Mouse (Mus musculus) left cerebral cortex, adult 9 months (tissue): ENCODE measurements around the gene Gnb5.

Experiments used
- DNase-seq, 2 experiments: peaks; one replicate each; pipeline ENCODE4 v3.0.0; 2022; ENCODE audit warnings: low spot score in 2 of 2

Gene Gnb5

DNA sequence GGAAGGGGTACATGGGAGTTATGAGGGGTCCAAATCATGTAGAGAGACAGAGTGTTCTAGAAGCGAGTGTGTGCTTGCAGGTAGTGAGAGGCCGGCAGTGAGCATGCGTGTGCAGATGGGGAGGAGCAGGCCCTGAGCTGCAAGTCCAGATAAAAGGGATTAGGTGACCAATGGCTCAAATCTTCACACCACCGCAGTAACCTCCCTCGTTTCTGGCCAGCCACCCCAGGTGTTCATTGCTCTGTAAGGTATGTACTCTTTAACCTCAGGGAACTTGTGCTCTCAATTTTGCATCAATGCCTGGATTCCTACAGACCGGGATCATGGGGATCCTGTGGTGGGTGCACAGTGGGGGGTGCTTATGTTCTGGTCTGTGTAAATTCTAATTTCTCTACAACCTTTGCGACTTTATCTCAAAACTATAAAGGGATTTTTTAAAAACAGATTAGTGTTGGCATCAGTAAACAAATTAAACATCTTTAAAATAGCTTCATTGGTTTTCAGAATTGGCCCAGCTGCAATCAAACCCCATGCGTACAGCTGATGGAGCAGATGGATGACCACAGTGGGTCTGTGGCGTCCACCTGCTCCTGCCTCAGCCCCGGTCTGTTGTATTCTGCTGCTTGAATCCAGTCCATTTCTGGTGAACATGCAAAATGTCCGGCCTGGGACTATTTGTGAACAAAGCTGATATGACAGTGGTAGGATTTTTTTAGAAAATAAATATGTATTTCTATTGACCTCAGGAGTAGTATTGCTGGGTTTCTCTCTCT, at the start of gene Gnb5:
Gene Gnb5, plus strand, starts transcription at position 163 of the 773 bp plus-strand sequence.
- no peak for DNase-seq

DNA sequence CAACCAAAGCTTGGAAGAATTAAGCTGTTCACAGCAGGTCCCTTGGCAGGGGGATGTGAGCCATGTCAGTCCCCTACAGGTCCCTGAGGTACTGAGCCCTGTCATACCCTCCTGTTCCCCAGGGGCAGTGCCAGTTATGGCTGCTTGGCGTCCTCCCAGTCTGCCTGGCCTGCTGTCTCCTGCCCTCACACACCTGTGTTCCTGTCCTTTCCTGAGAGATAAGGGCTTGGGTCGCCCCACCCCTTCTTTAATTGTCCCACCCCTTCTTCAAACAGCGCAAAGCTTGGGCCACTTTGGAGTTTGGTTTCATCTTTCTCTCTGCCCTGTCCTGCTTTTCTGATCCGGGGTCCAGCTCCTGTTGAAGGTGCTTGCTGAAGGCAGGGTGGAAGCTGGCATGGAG, 47.3 kb upstream of the Gnb5 start:
- DNase-seq: no peak

GRCm38 (mm10) chr9:75259656-75260055, 46.4 kb upstream of the Gnb5 start:
- DNase-seq: no peak

- DNase-seq: no peak
Measured at GRCm38 (mm10) chr9:75261332-75261872, 44.7 kb upstream of the Gnb5 start.

GRCm38 (mm10) chr9:75262235-75262826, 43.8 kb upstream of the Gnb5 start:
- peak in 1 of 2 experiments; percentile 70 for DNase-seq

GRCm38 (mm10) chr9:75264008-75264718, 41.9 kb upstream of the Gnb5 start:
- no peak for DNase-seq

DNA sequence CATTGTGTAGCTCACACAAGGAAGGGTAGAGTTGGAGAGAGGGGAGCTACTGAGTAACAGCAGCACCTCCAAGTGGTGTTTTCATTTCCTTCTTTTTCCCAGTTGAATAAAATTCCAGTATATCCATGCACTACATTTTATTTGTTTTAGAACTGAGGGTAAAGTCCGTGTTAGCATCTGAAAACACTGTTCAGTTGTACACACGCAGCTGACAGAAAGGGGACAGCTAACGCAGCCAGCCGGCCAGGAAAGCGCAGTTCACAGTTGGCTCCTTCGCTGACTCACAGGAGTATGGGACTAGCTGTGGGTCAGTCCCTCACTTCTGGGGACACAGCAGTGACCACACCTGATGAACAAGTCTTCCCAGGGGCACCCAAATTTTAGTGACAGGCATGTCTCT, 38.9 kb upstream of the Gnb5 start:
- no peak for DNase-seq

DNA sequence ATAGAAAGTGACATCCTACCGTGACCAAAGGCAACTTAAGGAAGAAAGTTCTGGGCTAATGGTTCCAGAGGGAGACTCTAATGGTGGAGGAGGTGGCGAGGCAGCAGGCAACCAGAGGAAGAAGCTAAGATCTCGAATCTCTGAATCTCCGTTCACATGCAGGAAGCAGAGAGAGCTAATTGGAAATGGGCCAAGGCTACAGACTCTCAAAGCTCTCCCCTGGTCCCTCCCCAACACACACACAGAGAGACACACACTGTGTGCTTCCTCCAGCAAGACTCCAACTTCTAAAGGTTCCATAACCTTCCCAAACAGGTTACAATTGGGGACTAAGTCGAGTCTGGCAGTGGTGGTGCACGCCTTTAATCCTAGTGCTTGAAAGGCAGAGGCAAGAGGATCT, 35.7 kb upstream of the Gnb5 start:
- DNase-seq: no peak

DNA sequence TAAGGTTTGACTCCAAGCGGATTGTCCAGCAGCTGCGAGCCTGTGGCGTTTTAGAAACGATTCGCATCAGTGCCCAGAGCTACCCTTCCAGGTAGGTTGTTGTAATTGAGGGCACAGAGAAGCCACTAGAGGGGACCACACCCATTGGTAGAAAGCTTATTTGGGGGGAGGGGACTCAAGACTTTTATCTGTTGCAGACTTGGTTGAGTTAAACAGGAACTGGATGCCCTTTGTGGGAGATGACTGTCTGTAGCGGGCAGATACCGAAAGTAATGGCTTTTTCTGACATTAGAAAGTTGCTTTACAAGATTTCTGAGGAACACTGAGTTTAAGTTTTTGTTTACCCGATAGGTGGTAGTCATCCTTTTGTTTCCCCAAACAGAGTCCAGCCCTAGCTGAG, 34.5 kb upstream of the Gnb5 start:
- no peak for DNase-seq

DNA sequence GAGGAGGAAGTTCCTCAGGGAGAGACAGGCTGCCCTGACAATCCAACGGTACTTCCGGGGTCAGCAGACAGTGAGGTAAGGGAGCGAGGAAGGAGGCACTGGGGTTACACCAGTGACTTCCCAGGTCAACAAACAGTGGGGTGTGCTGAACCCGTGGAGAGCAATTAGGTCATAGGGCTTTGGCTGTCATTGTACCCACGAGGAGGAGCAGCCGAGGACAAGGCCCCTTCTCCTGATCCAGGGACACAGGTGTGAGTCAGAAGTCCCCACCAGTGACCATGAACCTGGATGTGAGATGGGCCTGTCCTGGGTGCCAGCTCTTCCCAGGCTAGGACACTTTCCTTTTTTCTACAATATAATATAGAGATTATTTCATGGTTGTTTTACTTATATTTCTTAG, 32.4 kb upstream of the Gnb5 start:
- no peak for DNase-seq

GRCm38 (mm10) chr9:75274486-75274885, 31.6 kb upstream of the Gnb5 start:
- DNase-seq: no peak

DNA sequence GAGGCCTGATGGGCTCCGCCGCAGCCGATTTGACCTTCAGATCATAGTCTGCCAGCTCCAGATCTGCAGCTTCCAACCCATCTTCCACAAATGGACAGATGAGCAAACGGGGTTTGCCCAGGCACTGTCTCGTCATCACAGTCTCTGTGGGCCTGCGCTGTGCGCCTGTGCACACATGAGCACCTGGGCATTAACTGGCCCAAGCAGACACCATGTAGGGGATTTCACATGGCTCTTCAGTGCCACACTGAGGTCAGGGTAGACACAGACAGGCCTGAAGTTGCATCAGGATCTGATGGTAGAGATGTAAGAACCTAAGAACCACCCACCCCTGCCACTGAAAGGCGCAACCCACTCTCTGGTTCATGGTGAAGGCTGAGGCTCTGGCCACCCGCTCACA, 31.0 kb upstream of the Gnb5 start:
- no peak for DNase-seq

DNA sequence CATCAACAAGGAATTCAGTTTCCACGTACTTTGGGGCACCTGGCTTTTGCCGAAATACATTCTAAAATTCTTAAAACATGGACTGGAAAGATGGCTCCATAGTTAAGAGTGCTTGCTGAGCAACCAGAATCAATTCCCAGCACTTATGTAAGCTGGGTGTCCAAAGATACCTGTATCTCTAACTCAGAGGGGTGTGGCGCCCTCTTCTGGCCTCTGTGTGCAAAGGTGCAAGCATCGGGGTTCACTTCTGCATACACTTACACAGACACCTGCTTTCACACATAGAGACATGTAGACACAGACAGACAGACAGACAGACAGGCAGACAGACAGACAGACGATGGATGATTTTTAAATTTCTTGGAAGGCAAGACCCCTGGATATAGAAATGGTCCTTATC, 25.3 kb upstream of the Gnb5 start:
- peak in 1 of 2 experiments; percentile 59 for DNase-seq

- no peak for DNase-seq
Measured at GRCm38 (mm10) chr9:75282179-75282578, 23.9 kb upstream of the Gnb5 start.

DNA sequence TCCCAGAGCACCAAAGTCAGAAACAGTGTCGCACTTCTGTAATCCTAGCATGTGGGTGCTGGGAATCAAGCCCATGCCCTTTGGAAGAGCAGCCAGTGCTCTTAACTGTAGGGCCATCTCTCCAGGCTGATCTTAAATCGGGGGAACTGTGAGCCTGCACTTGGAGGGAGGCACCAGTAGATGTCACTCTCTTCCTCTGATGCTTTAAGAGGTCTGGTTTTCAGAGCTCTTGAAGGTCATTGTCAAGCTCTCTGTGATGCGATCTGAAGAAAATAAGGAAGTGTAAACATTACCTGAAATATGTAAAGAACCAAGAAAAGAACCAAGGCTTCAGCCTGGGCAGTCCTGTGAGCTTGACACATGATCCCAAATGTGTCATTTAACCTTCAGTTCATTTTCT, 23.3 kb upstream of the Gnb5 start:
- DNase-seq: peak in 1 of 2 experiments; percentile 76

GRCm38 (mm10) chr9:75283636-75284035, 22.5 kb upstream of the Gnb5 start:
- no peak for DNase-seq

- DNase-seq: no peak
Measured at GRCm38 (mm10) chr9:75285363-75285762, 20.7 kb upstream of the Gnb5 start.

DNA sequence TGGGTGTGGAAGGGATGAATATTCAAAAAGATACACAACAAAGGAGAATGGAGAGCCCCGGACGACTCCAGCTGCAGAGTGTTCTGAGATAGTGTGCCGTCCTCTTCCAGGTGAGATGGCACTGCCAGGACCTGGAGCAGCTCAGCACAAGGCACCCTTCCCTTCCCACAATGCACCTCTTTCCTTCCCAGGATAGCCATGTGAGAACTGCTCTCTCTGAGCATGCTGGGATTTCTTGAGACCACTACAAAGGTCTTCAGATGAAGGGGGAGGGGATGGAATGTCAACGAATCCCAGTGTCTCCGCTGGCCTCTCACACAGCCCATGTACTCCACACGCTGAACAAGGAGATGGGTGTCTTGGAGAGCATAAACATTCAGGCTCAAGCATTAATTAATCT, 18.5 kb upstream of the Gnb5 start:
- DNase-seq: no peak

DNA sequence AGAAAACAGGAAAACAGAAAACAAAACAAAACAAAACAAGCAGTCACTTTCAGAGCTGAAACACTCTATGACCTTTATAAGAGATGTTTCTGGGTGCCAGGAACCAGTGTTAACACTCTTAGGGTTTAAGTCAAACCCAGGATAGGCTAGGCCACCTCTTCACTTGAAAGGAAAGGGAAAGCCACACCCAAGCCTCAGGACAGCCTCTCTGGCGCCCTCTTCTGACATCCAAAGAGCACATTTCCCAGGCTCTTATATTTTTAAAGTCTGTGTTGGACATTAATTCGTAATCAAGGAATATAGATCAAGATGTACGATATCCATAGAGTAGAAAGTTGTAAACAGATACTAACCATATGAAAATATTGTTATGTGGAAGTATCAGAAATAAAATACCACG, 16.5 kb upstream of the Gnb5 start:
- no peak for DNase-seq

GRCm38 (mm10) chr9:75299342-75299741, 6.7 kb upstream of the Gnb5 start:
- DNase-seq: no peak

GRCm38 (mm10) chr9:75303033-75303432, 3.1 kb upstream of the Gnb5 start:
- no peak for DNase-seq

GRCm38 (mm10) chr9:75303701-75304261, 2.3 kb upstream of the Gnb5 start:
- DNase-seq: no peak
